Mouse (Mus musculus) neural tube, embryonic 10.5 days (tissue): ENCODE results near the gene B4galt2.

ENCODE experiments used
- DNase-seq: peaks from one replicate; pipeline ENCODE4 v3.0.0-alpha.2; 2017; ENCODE audit warnings: low spot score; ENCODE audit errors: extremely low spot score

Gene B4galt2

DNA sequence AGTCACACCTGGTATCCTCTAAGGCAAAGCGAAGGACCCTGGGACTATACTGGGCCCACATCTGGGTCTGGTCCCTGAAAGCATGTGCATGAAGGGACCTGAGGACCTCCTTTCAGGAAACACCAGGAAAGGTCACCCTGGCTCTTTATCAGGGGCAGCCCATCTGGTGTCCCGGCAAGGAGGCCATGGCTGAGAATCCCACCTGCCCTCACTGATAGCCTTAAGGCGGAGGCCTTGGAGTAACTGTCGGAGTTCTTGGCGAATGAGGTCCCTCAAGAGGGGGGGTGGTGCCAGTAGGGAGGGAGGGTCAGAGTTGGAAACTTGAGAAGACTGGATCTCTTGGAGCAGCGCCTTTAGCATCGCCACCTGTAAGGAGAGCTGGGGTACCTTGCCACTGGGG lies 11.5 kb downstream of the B4galt2 start:
- no peak for DNase-seq

DNA sequence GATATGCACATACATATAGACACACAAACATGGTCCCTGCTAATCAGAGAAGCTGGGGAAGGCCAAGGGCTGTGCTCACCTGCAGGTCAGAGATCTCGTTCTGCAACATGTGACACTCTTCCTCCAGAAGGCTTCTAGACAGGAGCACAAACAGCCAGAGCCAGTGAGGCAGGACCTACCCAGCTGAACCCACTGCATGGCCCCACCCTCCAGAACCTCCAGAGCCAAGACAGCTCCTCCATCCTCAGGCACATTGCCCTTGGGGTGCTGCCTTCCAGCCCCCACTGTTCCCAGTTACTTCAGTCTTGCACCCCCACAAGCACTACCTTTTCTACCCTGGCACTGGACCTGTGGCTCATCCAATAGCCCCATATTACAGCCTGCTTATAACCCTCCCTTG lies 12.8 kb downstream of the B4galt2 start:
- DNase-seq = no peak

DNA sequence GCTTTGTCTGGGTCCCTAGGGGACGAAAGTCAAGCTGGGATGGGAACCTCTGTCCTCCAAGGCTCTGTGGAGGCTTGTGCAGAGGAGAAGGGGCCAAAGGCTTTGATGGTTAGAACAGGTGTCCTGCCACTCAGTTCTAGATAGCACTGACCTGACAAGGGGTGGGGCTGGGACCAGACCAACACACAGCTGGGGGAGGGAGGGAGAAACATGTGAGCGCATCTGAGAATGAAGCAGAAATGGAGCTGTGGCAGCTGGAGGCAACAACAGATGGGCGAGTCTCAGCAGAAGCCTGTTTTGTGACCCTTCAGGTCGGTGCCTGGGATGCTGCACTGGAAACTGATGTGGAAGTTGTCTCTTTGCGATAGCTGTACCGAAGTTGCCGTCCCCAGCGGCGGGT lies 14.0 kb downstream of the B4galt2 start:
- no peak for DNase-seq

DNA sequence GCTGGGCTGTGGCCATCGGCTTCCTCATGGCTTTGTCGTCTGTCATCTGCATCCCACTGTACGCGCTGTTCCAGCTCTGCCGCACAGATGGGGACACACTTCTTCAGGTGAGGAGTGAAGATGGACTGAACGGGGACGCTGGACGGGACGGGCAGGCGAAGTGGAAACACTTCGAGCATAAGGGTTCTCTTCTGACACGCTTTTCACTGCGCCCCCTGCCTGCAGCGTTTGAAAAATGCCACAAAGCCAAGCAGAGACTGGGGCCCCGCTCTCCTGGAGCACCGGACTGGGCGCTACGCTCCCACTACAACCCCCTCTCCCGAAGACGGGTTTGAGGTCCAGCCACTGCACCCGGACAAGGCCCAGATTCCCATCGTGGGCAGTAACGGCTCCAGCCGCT lies 15.5 kb downstream of the B4galt2 start:
- DNase-seq = peak; percentile 68

DNA sequence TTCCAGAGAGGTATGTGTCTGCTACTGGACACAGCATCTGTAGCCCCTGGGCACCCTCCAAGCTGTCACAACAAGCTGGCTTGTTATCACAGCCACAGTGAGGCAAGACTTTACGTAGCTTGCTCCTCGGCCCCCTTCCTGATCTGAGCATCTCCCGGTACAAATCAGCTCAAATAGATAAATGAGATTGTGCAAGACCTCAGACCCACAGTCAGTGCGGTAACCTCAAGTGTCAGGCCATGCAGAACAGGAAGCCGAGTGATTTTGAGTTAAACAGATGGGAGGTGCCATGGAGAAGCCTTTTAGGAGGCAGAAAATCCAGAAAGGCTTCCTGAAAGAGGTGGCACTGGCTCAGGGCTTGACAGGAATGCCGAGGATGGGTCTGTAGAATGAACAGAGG lies 16.3 kb downstream of the B4galt2 start:
- DNase-seq = no peak

DNA sequence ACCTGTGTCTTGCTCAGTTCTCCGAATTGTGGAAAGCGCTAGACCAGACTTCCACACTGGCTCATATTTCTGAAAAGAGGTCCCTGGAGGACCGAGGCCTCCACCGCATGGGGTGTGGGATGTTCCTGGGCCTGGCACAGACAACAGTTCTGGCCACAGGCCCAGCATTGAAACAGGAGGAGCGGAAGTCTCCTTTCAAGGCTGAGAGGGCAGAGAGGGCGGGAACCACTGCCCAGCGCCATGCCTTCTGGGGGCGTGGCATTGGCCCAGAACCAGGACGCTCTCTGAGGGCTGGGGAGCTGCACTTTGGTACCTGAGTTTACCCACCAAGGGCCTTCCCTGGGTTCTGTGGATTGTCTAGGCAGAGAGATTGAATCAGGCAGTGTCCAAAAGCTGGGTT lies 17.2 kb downstream of the B4galt2 start:
- DNase-seq = no peak

DNA sequence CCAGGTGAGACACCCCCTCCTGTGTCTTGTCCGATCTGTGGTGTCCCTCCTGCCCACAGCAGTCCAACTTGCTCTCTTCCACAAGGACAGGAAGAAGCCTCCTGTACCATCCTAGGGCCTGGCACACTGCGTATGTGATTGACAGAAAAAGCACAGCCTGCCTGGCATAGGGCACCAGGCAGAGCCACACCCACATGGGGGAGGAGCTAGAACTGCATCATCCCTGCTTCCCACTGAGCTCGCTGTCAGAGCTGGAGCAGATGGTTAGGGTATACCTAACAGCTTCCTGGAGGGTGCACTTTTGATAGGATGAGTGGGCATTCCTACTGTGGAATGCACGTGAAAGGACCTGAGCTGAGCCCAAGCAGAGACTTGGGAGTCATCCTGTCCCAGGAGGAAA lies 20.5 kb downstream of the B4galt2 start:
- no peak for DNase-seq

DNA sequence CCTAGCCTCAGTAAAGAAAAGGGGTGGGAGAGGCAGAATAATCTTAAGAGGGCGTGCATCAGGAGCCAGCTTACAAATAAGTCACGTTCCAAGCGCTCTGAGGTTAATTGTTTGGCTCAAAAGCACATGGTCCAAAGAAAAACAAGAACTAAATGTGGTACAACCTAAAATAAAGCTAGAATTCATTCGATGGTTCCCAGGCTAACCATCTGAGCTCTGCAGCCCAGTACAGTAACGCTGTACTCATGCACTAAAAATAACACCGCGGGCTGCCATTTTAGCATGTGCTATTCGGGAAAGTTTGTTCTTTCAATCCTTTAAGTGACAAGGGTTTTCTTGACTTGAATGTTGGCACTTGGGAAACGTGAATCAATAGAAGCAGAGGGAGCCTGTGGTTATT lies 22.7 kb downstream of the B4galt2 start:
- DNase-seq = no peak

DNA sequence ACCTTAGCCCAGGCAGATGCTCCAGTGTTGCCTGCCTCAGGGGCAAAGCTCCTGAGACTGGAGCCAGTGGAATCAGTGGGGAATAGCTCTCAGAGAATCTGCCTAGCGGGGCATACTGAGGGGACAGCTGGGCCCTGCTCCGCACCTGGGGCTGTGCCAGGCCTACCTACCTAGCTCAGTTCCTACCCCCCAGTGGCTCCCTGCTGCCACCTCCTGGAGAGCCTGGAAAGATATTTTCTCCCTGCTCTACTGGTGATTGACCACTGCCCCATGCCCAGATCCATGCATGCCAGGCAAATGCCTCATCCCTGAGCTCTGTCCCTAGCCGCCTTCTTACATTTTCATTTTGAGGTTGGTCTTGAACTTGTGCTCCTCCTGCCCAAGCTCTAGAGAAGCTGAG lies 24.5 kb downstream of the B4galt2 start:
- no peak for DNase-seq

DNA sequence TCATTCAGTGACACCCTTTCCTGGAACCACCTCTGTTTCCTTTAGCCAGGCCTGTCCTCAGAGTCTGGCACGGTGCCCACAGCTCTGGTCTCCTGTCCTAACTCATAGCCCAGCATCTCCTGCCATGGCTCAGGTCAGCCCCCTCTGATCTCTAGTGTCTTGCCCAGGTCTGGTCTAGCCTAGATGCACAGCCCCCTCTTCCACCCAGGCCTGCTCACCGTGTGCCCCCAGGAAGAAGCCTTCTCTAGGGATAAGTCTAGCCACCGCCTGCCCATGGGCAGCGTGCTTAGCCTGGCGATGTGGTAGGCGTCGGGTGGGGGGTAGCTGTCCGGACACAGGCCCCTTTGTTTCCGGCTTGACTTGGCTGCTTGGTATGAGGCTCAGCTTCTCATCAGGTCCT lies 28.1 kb downstream of the B4galt2 start:
- DNase-seq = no peak

DNA sequence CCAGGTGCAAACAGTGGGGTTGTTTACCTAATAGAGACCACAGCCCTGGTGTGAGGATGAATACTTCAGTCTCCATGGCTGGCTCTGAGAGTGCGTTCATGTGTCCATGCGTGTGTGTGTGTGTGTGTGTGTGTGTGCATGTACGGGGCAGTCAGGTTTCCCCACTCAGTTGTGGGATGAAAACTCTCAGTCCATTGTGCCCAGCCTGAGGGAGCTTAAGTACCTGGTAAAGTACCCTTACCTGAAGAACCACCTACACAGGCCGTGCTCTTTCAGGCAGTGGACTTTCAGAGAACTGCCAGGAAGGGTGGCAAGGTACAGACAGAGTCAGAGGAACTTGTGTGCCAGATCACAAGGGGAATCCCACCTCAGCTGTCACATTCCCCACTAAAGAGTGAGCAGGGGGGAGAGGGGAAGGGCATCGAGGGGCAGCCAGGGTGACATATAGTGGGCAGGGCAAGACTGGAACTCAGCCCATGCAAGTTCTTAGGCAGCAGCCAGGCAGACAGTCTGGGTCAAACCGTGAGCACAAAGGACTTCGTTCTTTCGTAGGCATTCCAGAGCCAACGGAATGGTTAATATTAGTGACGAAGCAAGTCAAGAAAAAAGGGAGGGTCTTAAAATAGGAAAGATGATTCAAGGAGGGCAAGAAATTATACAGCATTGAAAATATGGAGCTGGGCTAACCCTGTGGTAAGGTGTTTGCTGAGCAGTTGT lies 31.0 kb downstream of the B4galt2 start:
- DNase-seq = no peak

DNA sequence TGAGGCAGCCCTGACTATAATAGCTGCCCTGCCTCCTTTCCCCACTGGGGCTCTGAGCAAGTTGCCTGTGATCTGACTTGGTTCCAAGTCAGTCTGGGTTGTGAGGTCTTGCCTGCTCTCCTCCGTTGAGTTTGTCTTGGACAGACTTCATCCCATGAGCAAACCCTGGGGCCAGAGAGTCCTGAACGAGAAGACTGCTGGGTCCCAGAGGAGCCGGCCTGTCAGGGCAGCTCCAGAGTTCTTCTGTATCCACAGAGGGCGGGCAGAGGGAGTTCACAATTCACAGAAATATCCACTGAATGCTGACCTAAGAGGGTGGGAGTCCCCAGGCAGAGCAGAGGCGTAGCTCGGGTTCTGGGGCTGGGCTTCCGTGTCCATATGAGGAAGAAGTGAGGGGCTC lies 32.4 kb downstream of the B4galt2 start:
- DNase-seq = no peak

DNA sequence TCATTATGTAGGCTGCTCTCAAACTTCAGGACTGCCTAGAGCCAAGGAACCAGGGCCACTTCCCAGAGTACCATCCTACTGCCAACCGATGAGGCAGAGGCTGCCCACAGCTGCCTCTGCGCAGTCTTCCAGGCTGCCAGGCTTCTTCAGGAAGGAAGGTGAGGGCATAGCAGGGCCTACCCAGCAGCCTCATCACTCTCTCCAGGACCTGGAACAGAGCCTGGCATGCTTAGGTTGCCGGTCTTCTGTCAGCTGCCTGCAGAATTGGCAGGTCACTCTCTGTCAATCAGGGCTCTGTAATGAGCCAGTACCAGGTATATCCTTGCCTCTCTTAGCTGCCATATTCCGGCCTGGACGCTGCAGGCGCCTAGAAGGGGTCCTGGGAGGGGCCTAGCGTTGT lies 33.1 kb downstream of the B4galt2 start:
- DNase-seq = no peak

DNA sequence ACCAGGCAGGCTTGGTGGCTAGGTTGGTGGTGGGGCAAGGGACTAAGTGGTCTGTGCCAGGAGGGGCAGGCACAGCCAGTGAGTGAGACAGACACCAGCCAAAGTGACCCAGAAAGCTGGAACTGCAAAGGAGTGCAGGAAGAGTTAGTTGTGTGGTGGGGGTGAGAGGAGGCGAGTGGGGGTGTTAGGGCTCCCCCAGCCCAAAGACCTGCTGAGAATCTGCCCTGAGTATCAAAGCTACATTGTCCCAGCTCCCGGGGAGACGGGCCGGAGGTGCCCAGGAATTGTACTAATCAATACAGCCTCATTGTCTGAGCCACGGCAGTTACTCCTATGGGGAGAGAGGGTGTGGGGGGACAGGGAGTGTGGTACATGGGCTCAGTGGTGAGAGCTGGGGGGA lies 33.8 kb downstream of the B4galt2 start:
- DNase-seq = no peak

DNA sequence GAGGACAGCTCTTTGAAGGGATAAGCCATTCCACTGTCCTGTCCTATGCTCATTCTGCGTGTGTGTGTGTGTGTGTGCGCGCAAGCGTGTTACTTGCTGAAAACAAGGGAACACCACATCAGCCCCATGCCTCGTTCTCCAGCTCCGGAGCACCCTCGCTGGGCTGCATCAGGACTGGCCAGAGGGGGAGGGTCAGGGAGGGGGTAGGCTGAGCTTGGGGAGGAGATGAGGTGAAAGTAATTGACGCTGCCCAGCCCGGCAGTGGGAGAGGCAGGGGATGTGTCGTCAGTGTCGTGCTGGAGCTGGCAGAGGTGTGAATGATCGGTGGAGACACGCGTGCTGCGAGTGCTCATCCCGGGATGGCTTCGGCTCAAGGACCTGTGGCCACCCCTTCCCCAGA lies 34.2 kb downstream of the B4galt2 start:
- no peak for DNase-seq

DNA sequence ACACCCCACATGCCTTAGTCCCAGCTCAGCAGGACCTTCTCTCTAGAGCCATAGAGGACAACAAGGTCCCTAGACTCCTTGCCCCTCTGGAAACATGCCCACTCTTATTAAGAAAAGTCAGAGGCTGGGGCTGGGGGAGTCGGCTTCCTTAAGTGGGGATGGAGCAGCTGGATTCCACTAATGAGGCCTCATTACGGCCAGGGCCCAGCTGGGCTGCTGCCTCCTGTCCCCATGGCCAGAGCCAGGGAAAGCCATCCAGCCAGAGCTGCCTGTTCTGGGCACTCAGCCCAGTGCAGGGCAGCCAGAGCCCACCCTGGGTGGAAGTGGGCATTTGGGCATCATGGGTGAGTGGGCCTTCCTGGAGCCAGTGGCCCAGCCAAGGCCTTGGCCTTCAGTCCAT lies 36.3 kb downstream of the B4galt2 start:
- DNase-seq = no peak

DNA sequence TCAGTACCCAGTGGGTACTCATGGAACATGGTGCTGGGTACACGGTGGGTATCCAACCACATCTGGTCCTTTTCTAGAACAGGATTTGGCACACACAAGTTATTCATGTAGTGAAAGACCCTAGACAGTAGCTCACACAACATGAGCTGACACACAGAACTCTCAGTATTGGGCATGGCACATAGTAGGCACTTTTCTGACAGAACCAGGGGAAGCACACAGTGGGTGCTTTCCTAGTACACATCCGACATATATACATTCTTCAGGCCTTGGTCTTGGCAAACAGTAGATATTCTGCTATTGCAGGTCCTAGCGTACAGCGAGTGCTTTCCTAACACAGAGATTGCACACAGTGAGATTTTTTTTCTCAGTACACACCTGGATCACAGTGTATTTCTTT lies 37.0 kb downstream of the B4galt2 start:
- DNase-seq = no peak

DNA sequence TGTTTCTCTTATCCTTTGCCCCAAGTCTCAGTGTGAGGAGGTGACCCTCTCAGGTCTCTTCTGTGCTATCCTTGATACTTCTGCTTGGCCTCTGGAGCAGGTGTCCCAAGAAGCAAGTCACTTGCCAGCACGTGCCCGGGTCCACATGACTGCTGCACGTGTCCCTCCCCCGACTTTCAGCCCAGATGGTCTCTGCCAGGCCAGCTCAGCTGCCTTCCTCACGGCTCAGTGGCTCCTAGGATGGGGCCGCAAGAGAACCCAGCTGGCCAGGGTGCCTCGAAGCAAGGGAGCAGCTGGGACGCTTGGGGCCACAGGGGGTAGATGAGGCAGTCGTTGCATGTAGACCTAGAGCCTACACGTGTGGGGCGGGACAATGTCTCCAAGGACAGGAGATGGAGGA lies 38.0 kb downstream of the B4galt2 start:
- DNase-seq = no peak

DNA sequence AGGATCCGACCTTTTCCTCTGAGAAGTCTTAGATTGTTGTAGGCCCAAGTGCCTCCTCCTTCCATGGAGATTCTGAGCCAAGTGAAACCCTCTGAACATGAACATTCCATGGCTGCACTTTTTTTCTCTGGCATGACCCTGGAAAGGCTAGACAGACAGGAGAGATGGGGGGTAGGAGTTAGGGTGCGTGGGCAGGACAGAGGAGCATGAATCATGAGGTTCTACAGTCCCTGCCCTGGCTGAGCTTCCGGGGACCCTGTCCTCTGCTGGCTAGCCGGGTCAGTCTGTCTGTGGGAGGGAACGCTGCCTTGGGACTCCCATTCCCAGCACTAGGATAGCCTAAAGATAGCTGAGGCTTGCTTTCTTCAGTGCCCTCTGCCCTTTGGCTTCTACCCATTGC lies 38.8 kb downstream of the B4galt2 start:
- no peak for DNase-seq

DNA sequence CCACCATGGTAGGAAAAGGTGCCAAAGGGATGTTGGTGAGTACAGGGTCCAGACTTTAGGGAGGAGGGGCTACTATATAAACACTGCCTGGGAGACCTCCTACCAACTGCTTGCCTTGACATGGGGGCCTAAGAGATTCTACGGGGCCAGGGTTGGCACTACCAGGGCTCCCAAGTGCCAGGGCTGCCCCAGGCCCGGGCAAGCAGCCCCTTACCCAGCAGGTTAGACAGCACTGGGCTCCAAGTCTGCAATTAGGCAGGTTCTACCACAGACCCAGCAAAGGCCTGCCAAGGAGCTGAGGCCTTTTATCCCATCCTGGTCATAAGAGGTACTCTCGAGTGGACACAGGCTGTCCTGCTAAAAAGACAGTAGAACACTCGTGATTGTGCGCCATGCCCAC lies 40.2 kb downstream of the B4galt2 start:
- no peak for DNase-seq

DNA sequence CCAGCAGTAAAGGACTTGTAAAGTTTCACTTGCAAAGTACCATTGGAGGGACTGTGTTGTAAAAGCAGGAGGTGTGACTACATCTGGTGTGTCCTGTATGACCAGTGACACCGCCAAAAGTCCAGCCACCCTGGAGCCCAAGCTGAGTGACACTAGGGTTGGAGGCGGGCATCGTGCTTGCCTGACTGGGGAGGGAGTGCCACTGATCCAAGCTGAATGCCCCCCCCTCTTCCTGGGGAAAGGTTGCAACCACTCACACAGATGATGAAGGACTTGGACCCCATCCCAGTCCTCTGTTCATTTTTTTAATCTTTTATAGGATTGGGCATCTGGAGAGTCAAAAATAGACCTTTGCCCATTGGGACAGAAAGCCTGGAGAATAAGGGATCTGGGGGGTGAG lies 41.7 kb downstream of the B4galt2 start:
- DNase-seq = no peak

DNA sequence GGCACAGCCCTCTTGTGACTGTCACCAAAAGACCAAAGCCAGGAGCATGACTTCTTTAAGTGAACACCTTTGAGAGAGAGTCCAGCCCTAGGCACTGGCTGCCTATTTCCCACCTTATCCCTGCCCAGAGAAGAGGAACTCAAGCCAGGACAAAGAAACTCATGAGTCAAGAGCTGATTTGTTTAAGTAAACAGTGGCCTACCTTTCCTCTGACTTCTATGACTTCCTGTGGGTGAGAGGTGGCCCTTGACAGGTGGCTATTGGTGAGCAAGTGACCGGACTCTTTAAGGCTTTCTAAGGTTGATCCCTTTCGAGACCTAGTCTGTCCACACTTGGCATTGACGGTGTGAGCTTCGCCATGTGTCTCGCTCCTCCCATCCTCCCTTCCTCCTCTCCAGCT lies 42.5 kb downstream of the B4galt2 start:
- no peak for DNase-seq

DNA sequence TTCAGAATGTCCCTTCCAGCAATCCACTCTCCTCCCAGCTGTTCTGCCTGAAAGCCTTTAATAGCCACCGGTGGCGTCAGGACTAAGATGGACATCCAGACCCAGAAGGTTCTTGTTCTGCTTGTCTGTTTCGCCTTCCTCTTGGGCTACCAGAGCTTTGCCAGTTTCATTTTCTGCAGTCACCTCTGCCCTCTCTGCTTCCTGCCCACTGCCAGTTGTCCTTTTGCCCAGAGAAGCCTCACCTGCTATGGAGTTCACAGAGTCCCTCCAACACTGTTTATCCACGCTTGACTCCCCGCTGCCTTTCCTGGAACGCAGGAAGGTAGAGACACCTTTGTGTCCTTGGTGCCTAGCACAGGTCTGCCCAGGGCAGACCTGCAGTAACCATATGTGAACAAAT lies 43.9 kb downstream of the B4galt2 start:
- no peak for DNase-seq

DNA sequence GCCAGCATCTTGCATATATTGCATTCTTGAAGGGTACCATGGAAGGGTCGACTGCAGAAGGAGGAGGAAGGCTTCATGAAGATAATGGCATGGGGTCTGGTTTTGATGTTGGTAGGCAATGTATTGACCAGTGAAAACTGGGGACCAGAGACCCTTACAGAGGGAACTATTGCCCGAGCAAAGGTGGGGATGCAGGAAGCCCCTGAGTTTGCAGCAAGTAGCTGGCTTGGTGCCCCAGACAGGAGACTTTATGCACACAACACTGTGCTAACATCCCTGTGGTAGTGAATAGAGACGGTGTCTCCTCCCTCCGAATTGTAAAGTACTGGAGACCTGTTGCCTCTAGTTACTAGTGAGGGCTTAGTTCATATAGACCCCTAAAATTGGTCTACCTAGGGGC lies 46.0 kb downstream of the B4galt2 start:
- no peak for DNase-seq
